Mouse (Mus musculus): ENCODE data around the gene Hsd17b11. TPM values are rescaled to one million over a fixed set of nuclear protein-coding genes. Genes with fewer than 3 reads are reported as not detected.
"Not testable (repeated sequence)": the region's sequence is repeated elsewhere in the genome, so short reads cannot be mapped to it uniquely, and the experiment has no call there.

Gene Hsd17b11
- total and polyA plus RNA-seq, 2 experiments from 2014 or later, result 4.4 to 6.2 TPM

DNA sequence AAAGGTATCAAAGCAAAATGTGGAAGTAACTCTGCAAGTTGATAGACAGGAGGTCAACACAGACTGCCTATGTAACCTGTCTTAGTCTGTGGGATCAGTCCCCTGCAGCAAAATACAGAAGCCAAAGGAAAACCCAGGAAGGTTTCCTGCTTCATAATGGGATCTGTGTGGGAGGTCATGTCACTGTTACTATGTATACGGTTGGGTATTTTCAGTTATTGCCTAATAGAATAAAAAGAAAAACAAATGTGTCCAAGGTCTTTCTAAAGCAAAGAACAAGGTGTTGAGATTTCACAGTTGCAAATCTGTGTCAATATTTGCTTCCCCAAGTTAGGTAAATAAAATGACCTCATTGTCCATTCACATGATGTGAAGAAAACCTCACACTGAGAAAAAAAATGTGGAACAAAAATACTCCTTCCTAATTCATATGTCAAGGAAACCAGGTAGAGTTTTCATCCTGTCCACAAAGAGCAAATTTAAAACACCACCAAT is 58.7 kb downstream of the Hsd17b11 start:
- H3K36me3 ChIP-seq (replicated peaks; ENCODE audit: control insufficient read depth, insufficient read depth, low read length), result no peaks in the 10 kb centered on the region
- ATAC-seq (ENCODE audit: insufficient read depth, low read depth), result no peak
- peaks cover 3% of the 10 kb centered on the region; the same call in 1 of the 2 replicates for H3K9me3 ChIP-seq (replicated peaks; ENCODE audit: control insufficient read depth, low read length)
- 52% methylated on average over 1 of the region's 1 CpGs for WGBS
- no peak for DNase-seq (ENCODE audit: low spot score)
- H3K4me3 ChIP-seq (ENCODE audit: low read depth, low read length), result no peak overlapping the region
- no peaks in the 10 kb centered on the region for H3K27me3 ChIP-seq (ENCODE audit: control insufficient read depth, insufficient read depth, low read length)
- H3K4me1 ChIP-seq (ENCODE audit: control insufficient read depth, insufficient read depth), result no peaks in the 10 kb centered on the region
- H3K9ac ChIP-seq (replicated peaks; ENCODE audit: low read depth, low read length), result no peak overlapping the region
- no peak overlapping the region for H3K4me2 ChIP-seq (ENCODE audit: low read depth, low read length)
- TF ChIP-seq EP300 (IDR thresholded peaks at IDR 0.05; ENCODE audit: low read depth) (no peak), CTCF (IDR thresholded peaks at IDR 0.05; ENCODE audit: low read depth) (no peak)
- H3K27ac ChIP-seq (ENCODE audit: low read depth), result no peak overlapping the region

DNA sequence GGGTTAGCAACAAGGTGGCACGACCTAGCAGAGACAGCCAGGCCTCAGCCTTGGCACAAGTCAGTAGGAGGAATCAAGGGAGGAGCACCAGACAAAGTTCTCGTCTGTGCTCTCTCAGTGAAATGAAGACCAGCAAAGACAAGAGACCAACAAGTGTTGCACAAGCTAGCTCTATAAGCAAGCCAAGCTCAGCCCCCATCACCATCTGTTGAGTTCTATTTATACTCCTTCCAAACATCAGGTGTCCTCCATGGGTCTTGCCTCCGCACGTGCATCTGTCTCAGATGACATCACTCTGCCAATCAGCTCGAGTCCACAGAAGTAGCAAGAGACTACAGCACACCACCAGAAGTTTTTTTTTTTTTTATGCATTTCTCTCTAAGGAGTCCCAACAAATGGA is 67.1 kb downstream of the Hsd17b11 start:
- 56% methylated on average over 5 of the region's 5 CpGs for WGBS

DNA sequence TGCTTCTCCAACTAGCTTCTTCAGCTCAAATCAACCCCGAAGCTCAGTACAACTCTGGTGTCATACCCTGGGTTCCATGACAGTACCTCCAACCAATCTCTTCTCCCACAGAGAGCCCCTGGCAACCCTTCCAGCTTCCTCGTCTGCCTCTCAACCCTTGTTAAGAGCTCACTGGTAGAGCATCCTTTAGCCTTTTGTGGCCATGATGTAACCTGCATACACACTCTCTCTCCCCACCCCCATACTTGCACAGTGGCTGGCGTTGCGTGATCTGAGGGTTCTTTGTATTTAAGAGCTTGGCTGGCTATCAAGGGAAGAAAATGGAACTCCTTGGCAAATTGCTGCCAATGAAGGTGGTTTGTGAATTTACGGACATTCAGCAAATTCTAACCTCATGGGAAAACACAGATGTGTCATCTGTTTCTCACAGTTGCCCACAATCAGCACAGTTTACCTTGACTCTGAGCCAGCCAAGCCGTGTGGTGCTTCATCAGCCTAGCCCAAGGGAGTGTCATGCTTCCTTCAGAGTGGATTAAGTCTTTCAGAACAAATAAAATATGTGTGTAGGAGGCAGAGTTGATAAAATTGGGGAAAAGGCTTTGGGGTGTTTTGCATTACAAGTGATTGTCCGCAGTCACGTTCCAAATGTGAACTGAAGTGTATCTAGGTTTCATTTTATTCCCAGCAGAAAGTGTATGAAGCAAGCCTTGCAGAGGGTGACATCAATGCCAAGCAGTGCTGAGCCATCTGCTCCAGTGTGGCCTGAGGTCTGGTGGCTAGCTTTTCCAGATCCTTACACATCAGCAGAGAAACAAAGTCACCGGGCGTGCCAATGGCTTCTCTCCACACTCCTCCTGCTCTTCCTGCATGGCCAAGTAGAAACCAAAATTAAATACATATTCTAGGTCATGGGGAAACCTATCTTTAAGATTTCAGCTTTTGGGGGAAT is 68.3 kb downstream of the Hsd17b11 start:
- no peak overlapping the region for H3K4me3 ChIP-seq (ENCODE audit: low read depth, low read length)
- no peak overlapping the region for H3K27ac ChIP-seq (ENCODE audit: low read depth)
- ATAC-seq (ENCODE audit: insufficient read depth, low read depth) (no peak), DNase-seq (ENCODE audit: low spot score) (no peak)
- WGBS, result 74% methylated on average over 10 of the region's 10 CpGs
- no peaks in the 10 kb centered on the region for H3K9me3 ChIP-seq (replicated peaks; ENCODE audit: control insufficient read depth, low read length)
- no peak overlapping the region for H3K4me2 ChIP-seq (ENCODE audit: low read depth, low read length)
- H3K27me3 ChIP-seq (ENCODE audit: control insufficient read depth, insufficient read depth, low read length), result no peaks in the 10 kb centered on the region
- TF ChIP-seq CTCF (IDR thresholded peaks at IDR 0.05; ENCODE audit: low read depth) (no peak), EP300 (IDR thresholded peaks at IDR 0.05; ENCODE audit: low read depth) (no peak)
- H3K36me3 ChIP-seq (replicated peaks; ENCODE audit: control insufficient read depth, insufficient read depth, low read length), result no peaks in the 10 kb centered on the region
- no peak overlapping the region for H3K9ac ChIP-seq (replicated peaks; ENCODE audit: low read depth, low read length)
- no peaks in the 10 kb centered on the region for H3K4me1 ChIP-seq (ENCODE audit: control insufficient read depth, insufficient read depth)

More for the DNA sequence above, 67.1 kb downstream of the Hsd17b11 start:
- TF ChIP-seq EP300 (IDR thresholded peaks at IDR 0.05; ENCODE audit: low read depth), result no peak
- TF ChIP-seq CTCF (IDR thresholded peaks at IDR 0.05; ENCODE audit: low read depth), result no peak
- Histone ChIP-seq H3K4me3 (ENCODE audit: low read depth, low read length) (no peak overlapping the region), H3K27ac (ENCODE audit: low read depth) (no peak overlapping the region), H3K9ac (replicated peaks; ENCODE audit: low read depth, low read length) (no peak overlapping the region), H3K27me3 (ENCODE audit: control insufficient read depth, insufficient read depth, low read length) (no peaks in the 10 kb centered on the region), H3K9me3 (replicated peaks; ENCODE audit: control insufficient read depth, low read length) (no peaks in the 10 kb centered on the region), H3K4me2 (ENCODE audit: low read depth, low read length) (no peak overlapping the region), H3K4me1 (ENCODE audit: control insufficient read depth, insufficient read depth) (no peaks in the 10 kb centered on the region), H3K36me3 (replicated peaks; ENCODE audit: control insufficient read depth, insufficient read depth, low read length) (no peaks in the 10 kb centered on the region)
- DNase-seq (ENCODE audit: low spot score), result no peak
- ATAC-seq (ENCODE audit: insufficient read depth, low read depth), result no peak

DNA sequence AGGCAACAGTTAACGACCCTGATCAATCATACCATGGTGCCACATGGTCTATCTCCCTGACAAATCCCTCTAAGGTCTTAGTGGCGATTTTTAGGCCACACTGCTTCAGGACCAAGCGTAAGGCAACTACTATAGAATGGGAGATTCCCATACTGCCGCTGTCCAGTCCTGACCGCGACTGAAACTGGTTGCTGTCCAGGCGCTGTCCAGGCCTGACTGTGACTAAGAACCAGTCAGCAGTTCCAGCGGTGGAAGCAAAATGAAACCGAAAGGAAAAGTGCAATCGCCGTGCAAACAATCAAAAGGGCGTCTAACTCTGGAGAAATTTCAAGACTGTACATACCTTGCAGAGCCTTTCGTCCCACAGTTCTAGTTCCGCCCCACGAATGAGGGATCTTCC is 71.6 kb downstream of the Hsd17b11 start:
- H3K27ac ChIP-seq (ENCODE audit: low read depth); H3K9ac ChIP-seq (replicated peaks; ENCODE audit: low read depth, low read length); H3K4me3 ChIP-seq (ENCODE audit: low read depth, low read length); H3K36me3 ChIP-seq (replicated peaks; ENCODE audit: control insufficient read depth, insufficient read depth, low read length); DNase-seq (ENCODE audit: low spot score); H3K4me2 ChIP-seq (ENCODE audit: low read depth, low read length); H3K4me1 ChIP-seq (ENCODE audit: control insufficient read depth, insufficient read depth); H3K27me3 ChIP-seq (ENCODE audit: control insufficient read depth, insufficient read depth, low read length); H3K9me3 ChIP-seq (replicated peaks; ENCODE audit: control insufficient read depth, low read length); ATAC-seq (ENCODE audit: insufficient read depth, low read depth): not testable (repeated sequence)
- WGBS, result 84% methylated on average over 15 of the region's 15 CpGs

DNA sequence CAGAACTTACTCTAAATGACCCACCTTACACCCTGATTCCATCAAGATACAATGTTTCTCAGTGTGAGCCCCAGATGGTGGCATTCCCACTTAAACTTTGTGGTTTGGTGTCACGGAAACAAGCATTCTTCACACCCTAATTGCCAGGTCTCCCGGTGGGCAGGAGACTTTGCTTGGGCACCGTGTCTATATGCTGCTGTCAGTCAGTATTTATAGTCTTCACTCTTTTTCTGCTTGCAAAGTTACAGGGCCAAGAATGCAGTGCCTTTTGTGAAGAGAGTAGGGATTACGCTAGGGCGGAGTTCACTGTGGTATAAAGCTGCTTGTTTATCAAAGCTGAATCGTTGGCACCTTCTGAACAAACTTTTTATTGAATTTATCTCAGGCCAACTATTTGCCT is 78.5 kb downstream of the Hsd17b11 start:
- Histone ChIP-seq H3K4me2 (ENCODE audit: low read depth, low read length) (no peak overlapping the region), H3K4me3 (ENCODE audit: low read depth, low read length) (no peak overlapping the region), H3K27ac (ENCODE audit: low read depth) (no peak overlapping the region), H3K36me3 (replicated peaks; ENCODE audit: control insufficient read depth, insufficient read depth, low read length) (no peaks in the 10 kb centered on the region), H3K9ac (replicated peaks; ENCODE audit: low read depth, low read length) (no peak overlapping the region), H3K4me1 (ENCODE audit: control insufficient read depth, insufficient read depth) (peaks cover 6% of the 10 kb centered on the region), H3K27me3 (ENCODE audit: control insufficient read depth, insufficient read depth, low read length) (no peaks in the 10 kb centered on the region), H3K9me3 (replicated peaks; ENCODE audit: control insufficient read depth, low read length) (no peaks in the 10 kb centered on the region)
- TF ChIP-seq EP300 (IDR thresholded peaks at IDR 0.05; ENCODE audit: low read depth), result no peak
- no peak for ATAC-seq (ENCODE audit: insufficient read depth, low read depth)
- 64% methylated on average over 6 of the region's 6 CpGs for WGBS
- no peak for DNase-seq (ENCODE audit: low spot score)

Data from heart, postnatal 0 days (tissue).